Mouse (Mus musculus) stomach, postnatal 0 days (tissue): Measurements from ENCODE around the gene Vps35l. TPM values are rescaled to one million over a fixed set of nuclear protein-coding genes. Genes with fewer than 3 reads are reported as not detected.

Experiments
- ATAC-seq: fragments of 200-750 bp; cut with Nextera tagmentation; 2 replicates; pipeline ENCODE4 v1.8.0; 2017; ENCODE audit not compliant: low FRiP score, low TSS enrichment
- DNase-seq: peaks from one replicate; pipeline ENCODE4 v3.0.0-alpha.2; 2016; ENCODE audit warnings: low spot score
- H3K27ac ChIP-seq: fragments of 300-500 bp; sonication (generic); replicated peaks from 2 replicates; pipeline ENCODE4 v1.5.1; 2014; ENCODE audit warnings: mild to moderate bottlenecking, control low read depth
- H3K27me3 ChIP-seq: fragments of 300-500 bp; sonication (generic); 2 replicates; pipeline ENCODE4 v1.6.1; 2014; ENCODE audit warnings: low read length; ENCODE audit not compliant: control insufficient read depth, insufficient read depth
- H3K36me3 ChIP-seq: fragments of 300-500 bp; sonication (generic); 2 replicates; pipeline ENCODE4 v1.6.1; 2014; ENCODE audit warnings: low read length, mixed read lengths; ENCODE audit not compliant: control insufficient read depth, insufficient read depth
- H3K4me1 ChIP-seq: fragments of 300-500 bp; sonication (generic); replicated peaks from 2 replicates; pipeline ENCODE4 v1.6.1; 2014; ENCODE audit warnings: antibody characterized with exemption; ENCODE audit not compliant: control insufficient read depth, insufficient read depth
- H3K4me2 ChIP-seq: fragments of 300-500 bp; sonication (generic); replicated peaks from 2 replicates; pipeline ENCODE4 v1.6.1; 2014; ENCODE audit warnings: low read depth, mild to moderate bottlenecking, control low read depth, moderate library complexity
- H3K4me3 ChIP-seq: fragments of 300-500 bp; sonication (generic); 2 replicates; pipeline ENCODE4 v1.5.1; 2014; ENCODE audit warnings: low read depth, low read length, control low read depth
- H3K9ac ChIP-seq: fragments of 300-500 bp; sonication (generic); 2 replicates; pipeline ENCODE4 v1.6.1; 2014; ENCODE audit warnings: mild to moderate bottlenecking, low read length, control low read depth, mixed read lengths
- H3K9me3 ChIP-seq: fragments of 300-500 bp; sonication (generic); 2 replicates; pipeline ENCODE4 v1.6.1; 2016; ENCODE audit warnings: low read length; ENCODE audit not compliant: control insufficient read depth
- CTCF ChIP-seq: IDR thresholded peaks from 2 replicates; pipeline ENCODE4 v1.5.1; 2016; ENCODE audit warnings: antibody characterized with exemption, low read depth, mild to moderate bottlenecking, moderate library complexity
- EP300 ChIP-seq: optimal IDR thresholded peaks from 2 replicates; pipeline ENCODE3; 2016; ENCODE audit warnings: antibody characterized with exemption
- WGBS: fragments of 180-500 bp; shearing (Covaris S2); extraction: QIAGEN DNeasy Blood & Tissue Kit; methylation state at CpG from one replicate; pipeline ENCODE4 v1.1.7; 2014; 5-methylcytosine and 5-hydroxymethylcytosine counted together
- polyA plus RNA-seq: library from polyadenylated mRNA; unstranded; fragments of >200 nt; fragmentation: Nextera tagmentation; extraction: Ambion mirVana; gene quantifications from 2 replicates; pipeline ENCODE4 v1.2.1, GENCODE M21; 2015

The Vps35l gene
- polyA plus RNA-seq, 1 experiment from 2014 or later: 32.7 TPM

DNA sequence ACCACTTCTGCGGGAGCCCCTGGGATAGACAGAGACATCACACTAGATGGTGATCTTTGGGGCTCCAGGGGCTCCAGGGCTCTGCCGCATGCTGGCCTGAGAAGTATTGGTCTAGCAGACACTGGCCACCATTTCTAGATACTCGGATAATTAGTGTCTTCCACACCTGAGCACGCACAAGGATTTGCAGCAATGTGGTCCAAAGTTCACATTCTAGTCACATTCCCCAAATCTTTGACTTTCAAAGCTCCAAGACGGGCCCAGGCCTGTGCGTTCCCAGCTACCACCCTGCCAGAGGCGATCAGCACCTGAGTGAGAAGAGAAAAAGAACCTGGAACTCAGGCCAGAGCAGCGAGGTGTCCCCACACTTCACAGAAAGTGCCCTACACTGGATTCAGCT, 25.6 kb downstream of the Vps35l start:
- Histone ChIP-seq H3K9ac (no peak overlapping the region), H3K9me3 (no peaks in the 10 kb centered on the region), H3K4me1 (no peaks in the 10 kb centered on the region), H3K27me3 (no peaks in the 10 kb centered on the region), H3K4me2 (no peak overlapping the region), H3K36me3 (0 out of 2 replicates have a peak, but pooled peaks cover 4% of the 10 kb centered on the region), H3K27ac (no peak overlapping the region), H3K4me3 (no peak overlapping the region)
- 53% methylated on average over 8 of the region's 8 CpGs for WGBS
- DNase-seq (no peak), ATAC-seq (no peak)
- TF ChIP-seq EP300: no peak
- TF ChIP-seq CTCF: no peak

DNA sequence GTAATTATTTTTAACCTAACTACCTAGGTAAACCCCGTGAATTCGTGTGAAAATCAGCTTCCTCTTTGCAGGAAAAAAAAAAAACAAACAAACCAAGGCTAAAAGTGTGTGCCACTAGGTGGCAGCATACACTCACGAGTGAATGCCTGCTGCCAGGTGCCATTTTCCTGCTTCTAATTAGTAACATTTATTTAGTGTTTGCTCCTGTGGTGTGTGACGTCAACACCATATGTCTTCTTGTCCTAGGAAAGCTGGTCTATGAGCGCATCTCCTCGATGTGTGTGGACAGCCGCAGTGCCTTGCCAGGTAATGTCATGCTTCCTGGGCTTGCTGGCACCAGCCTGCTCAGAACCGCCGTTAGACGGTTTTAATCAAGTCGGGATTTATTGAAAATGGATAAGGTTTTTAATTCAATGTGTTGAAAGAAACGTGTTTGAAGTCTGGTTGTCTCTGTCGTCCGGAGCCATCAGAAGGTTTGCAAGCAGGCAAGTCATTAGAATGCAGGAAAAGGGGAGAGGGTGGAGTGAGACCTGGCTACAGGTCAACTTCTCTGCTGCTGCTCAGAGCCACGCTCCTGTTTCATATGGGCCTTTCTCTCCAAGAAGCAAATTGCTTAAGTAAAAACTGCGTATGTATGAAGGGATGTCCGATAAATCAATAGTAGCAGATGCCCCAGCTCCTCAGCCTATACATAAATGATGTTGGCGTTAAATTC, 26.2 kb downstream of the Vps35l start:
- 58% methylated on average over 18 of the region's 18 CpGs for WGBS
- H3K9me3 ChIP-seq: no peaks in the 10 kb centered on the region
- H3K36me3 ChIP-seq: 0 out of 2 replicates have a peak, but pooled peaks cover 2% of the 10 kb centered on the region
- H3K4me3 ChIP-seq: no peak overlapping the region
- H3K9ac ChIP-seq: no peak overlapping the region
- no peaks in the 10 kb centered on the region for H3K4me1 ChIP-seq
- TF ChIP-seq EP300 (no peak), CTCF (peak; percentile 95)
- DNase-seq: peak; percentile 70
- H3K4me2 ChIP-seq: no peak overlapping the region
- H3K27ac ChIP-seq: no peak overlapping the region
- H3K27me3 ChIP-seq: no peaks in the 10 kb centered on the region
- ATAC-seq: no peak

DNA sequence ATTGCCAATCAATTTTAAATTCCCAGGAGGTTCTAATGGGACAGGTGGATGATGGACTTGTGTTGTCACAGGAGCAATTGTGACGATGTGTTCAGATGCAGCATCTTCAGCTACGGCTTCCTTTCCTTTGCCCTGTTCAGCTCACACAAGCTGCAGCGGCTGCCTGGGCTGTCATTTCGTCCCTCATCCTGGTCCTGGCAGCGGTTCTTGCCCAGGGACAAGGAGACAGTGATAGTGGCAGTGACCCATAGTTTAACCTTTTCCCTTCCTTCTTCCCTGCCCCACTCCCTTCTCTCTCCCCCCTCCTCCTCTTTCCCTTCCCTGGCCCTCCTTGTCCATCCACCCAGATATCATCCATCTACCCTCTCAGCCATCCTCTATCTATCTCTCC, 26.8 kb downstream of the Vps35l start:
- TF ChIP-seq CTCF: no peak
- no peak for TF ChIP-seq EP300
- H3K9ac ChIP-seq: no peak overlapping the region
- H3K4me1 ChIP-seq: no peaks in the 10 kb centered on the region
- DNase-seq (no peak), ATAC-seq (0 out of 2 replicates have a peak, but pooled peaks have one; percentile 13)
- H3K9me3 ChIP-seq: no peaks in the 10 kb centered on the region
- no peak overlapping the region for H3K4me3 ChIP-seq
- no peak overlapping the region for H3K27ac ChIP-seq
- H3K36me3 ChIP-seq: no peaks in the 10 kb centered on the region
- no peaks in the 10 kb centered on the region for H3K27me3 ChIP-seq
- no peak overlapping the region for H3K4me2 ChIP-seq
- WGBS: 74% methylated on average over 5 of the region's 5 CpGs

DNA sequence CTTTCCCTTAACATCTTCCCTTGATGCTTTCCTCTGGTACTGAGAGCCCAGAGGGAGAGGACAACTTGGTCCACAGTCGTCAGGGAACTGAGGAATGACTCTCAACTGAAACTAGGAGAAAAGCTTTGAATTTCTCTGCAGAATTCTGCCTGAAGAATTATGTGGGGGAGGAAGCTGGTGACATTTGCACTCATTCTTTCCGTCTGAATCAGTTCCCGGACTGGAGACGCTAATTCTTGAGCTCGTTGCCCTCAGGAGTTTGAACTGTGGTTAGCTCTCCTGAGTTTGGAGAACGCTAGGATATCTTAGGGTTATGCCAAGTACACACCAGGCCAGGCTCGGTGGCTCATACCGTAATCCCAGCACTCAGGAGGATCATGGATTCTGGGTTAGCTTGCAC, 29.2 kb downstream of the Vps35l start:
- H3K4me1 ChIP-seq: no peaks in the 10 kb centered on the region
- TF ChIP-seq EP300: no peak
- no peak for TF ChIP-seq CTCF
- no peak overlapping the region for H3K27ac ChIP-seq
- no peaks in the 10 kb centered on the region for H3K27me3 ChIP-seq
- H3K4me2 ChIP-seq: no peak overlapping the region
- no peaks in the 10 kb centered on the region for H3K9me3 ChIP-seq
- 46% methylated on average over 8 of the region's 8 CpGs for whole genome bisulfite sequencing
- H3K9ac ChIP-seq: no peak overlapping the region
- no peak overlapping the region for H3K4me3 ChIP-seq
- peaks cover 5% of the 10 kb centered on the region; the same call in 1 of the 2 replicates for H3K36me3 ChIP-seq
- no peak for DNase-seq
- no peak for ATAC-seq

DNA sequence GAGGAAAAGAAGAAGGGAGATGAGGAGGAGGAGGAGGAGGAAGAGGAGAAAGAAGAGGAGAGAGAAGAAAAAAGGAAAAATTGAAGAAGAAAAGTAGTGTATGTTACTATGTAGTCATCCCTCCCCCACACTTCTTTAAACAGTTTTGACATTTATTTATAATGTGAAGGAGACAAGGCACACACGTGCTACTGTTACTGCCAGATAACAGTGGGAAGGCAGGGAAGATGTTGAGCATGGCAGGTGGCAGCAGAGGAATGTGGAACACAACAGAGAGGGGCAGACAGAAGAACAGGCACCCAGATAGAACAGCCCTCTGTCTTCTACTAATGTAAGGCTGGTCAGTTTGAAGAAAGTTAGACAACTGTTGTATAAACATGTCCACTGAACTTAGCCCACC, 29.6 kb downstream of the Vps35l start:
- no peak for DNase-seq
- Histone ChIP-seq H3K36me3 (peaks cover 5% of the 10 kb centered on the region; the same call in 1 of the 2 replicates), H3K4me3 (no peak overlapping the region), H3K27ac (no peak overlapping the region), H3K9ac (no peak overlapping the region), H3K4me1 (no peaks in the 10 kb centered on the region), H3K4me2 (no peak overlapping the region), H3K27me3 (no peaks in the 10 kb centered on the region), H3K9me3 (no peaks in the 10 kb centered on the region)
- TF ChIP-seq EP300: no peak
- TF ChIP-seq CTCF: no peak
- ATAC-seq: no peak
- 13% methylated on average over 1 of the region's 1 CpGs for WGBS

DNA sequence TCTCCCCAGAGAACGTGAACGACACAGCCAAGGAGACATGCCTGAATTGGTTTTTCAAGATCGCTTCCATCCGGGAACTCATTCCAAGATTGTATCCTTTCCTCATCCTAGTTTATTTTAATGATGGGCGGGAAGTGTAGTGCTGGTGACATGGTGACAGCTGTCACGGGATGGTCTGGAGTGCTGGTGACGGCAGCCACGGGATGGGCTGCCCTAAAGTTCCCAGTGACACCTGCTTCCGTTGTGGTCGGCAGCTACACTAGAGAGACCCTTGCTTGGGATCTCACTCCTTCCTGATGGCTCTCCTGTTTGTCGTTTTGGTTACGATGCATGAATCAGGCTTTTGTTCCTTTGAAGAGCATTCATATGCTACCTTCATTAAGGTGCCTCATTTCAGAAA, 33.0 kb downstream of the Vps35l start:
- ATAC-seq (no peak), DNase-seq (no peak)
- Histone ChIP-seq H3K9me3 (no peaks in the 10 kb centered on the region), H3K36me3 (peaks cover 13% of the 10 kb centered on the region), H3K4me3 (no peak overlapping the region), H3K4me1 (no peaks in the 10 kb centered on the region), H3K4me2 (no peak overlapping the region), H3K9ac (no peak overlapping the region), H3K27ac (no peak overlapping the region), H3K27me3 (no peaks in the 10 kb centered on the region)
- TF ChIP-seq EP300 (no peak), CTCF (no peak)
- 91% methylated on average over 12 of the region's 12 CpGs for whole genome bisulfite sequencing
